Comparison of ENCODE assay signal across 20 mouse cellular contexts in the genomic region with DNA sequence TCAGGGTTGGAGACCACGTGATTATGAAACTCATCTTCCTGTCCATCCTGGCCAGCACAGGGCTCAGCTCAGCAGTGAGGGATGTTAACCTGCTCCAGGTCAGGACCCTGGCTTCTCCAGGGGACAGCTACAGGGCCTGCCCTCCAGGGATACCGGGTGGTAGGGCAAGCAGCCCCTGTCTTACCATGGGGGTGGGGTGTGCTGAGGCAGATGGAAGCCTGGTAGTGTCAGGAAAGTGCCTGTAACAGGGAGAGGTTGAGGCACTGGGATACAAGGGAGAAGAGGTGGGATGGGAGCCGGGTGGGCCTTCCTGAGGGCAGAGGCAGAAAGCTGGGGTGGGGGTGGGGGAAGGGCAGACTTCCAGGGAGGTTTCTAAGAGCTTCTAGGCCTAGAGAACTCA. TPM values are rescaled to one million over a fixed set of nuclear protein-coding genes. Genes with fewer than 3 reads are reported as not detected.
"Had no signal": no experiment of that assay in that cellular context is flagged by ENCODE, and none has a peak within 500 bp of the region (broad histone marks: within the 10 kb centered on the region; RNA-seq: fewer than 3 reads in every experiment).

No protein-coding gene starts in this region.

- H3K9me3 ChIP-seq: lung, embryonic 15.5 days; midbrain, embryonic 13.5 days; midbrain, embryonic 15.5 days; neural tube, embryonic 12.5 days; stomach, embryonic 15.5 days had no signal

- H3K4me3 ChIP-seq: lung, embryonic 15.5 days; megakaryocyte, embryonic 14.5 days; midbrain, embryonic 13.5 days; midbrain, embryonic 15.5 days; neural tube, embryonic 12.5 days; stomach, embryonic 15.5 days had no signal

- H3K27me3 ChIP-seq: lung, embryonic 15.5 days; midbrain, embryonic 13.5 days; midbrain, embryonic 15.5 days; neural tube, embryonic 12.5 days; stomach, embryonic 15.5 days had no signal

- H3K4me2 ChIP-seq: lung, embryonic 15.5 days; midbrain, embryonic 11.5 days; midbrain, embryonic 13.5 days; midbrain, embryonic 15.5 days; neural tube, embryonic 12.5 days; stomach, embryonic 15.5 days had no signal

- H3K27ac ChIP-seq: lung, embryonic 15.5 days; macrophage; midbrain, embryonic 13.5 days; midbrain, embryonic 15.5 days; neural tube, embryonic 12.5 days; stomach, embryonic 15.5 days; stomach, postnatal 0 days had no signal

- H3K36me3 ChIP-seq: lung, embryonic 15.5 days; midbrain, embryonic 13.5 days; midbrain, embryonic 15.5 days; neural tube, embryonic 12.5 days; stomach, embryonic 15.5 days had no signal

- H3K4me1 ChIP-seq: midbrain, embryonic 13.5 days; midbrain, embryonic 15.5 days; neural tube, embryonic 12.5 days had no signal

- ATAC-seq: lung, postnatal 0 days; midbrain, embryonic 13.5 days; midbrain, embryonic 15.5 days had no signal

- DNase-seq: lung, adult 2 months; lung, postnatal 14 days; lung, postnatal 36 days; right cerebral cortex, postnatal 14 days; thymus, adult 2 months; thymus, postnatal 25 days; thymus, postnatal 4 days had no signal

- H3K9ac ChIP-seq: lung, embryonic 15.5 days; midbrain, embryonic 13.5 days; midbrain, embryonic 15.5 days; neural tube, embryonic 12.5 days; stomach, embryonic 15.5 days had no signal

RNA-seq across cellular contexts. Expression of a gene that starts 27.3 kb away (rescaled TPM):
- total RNA-seq: megakaryocyte progenitor cell, adult 5-6 weeks; monocyte, adult 5-6 weeks; neutrophil, adult 5-6 weeks had no signal
